Mouse (Mus musculus) ZHBTc4 (cell line): ENCODE measurements around the gene Zfp850.
A peak's percentile ranks its signal among the peaks of the same experiment; 100 is the strongest.
"Not testable (repeated sequence)": the region's sequence is repeated elsewhere in the genome, so short reads cannot be mapped to it uniquely, and the experiment has no call there.

Experiments used
- DNase-seq: peaks from one replicate; pipeline ENCODE4 v3.0.0-alpha.2; 2011; ENCODE audit warnings: low read depth, low spot score

The Zfp850 gene

GRCm38 (mm10) chr7:28013549-28014444 lies at the start of gene Zfp850:
Gene Zfp850 (minus strand): TSS chr7:28014115.
- peak; percentile 88 for DNase-seq

- DNase-seq: no peak
Observed at GRCm38 (mm10) chr7:28059972-28060371, 46.1 kb upstream of the Zfp850 start.

- DNase-seq: no peak
Observed at GRCm38 (mm10) chr7:28053046-28053930, 39.4 kb upstream of the Zfp850 start.

- DNase-seq: no peak
Observed at GRCm38 (mm10) chr7:28050584-28050983, 36.7 kb upstream of the Zfp850 start.

- DNase-seq: peak; percentile 99
Observed at GRCm38 (mm10) chr7:28049476-28050409, 35.8 kb upstream of the Zfp850 start, which contains the start of gene Psmc4. Gene Psmc4 (minus strand): TSS chr7:28050101.

- DNase-seq: no peak
Observed at GRCm38 (mm10) chr7:28044524-28044923, 30.6 kb upstream of the Zfp850 start.

GRCm38 (mm10) chr7:28014445-28014810 lies 513 bp upstream of the Zfp850 start:
- no peak for DNase-seq

GRCm38 (mm10) chr7:28010271-28010670 lies 3.6 kb downstream of the Zfp850 start:
- no peak for DNase-seq

GRCm38 (mm10) chr7:27982197-27982596 lies 31.7 kb downstream of the Zfp850 start:
- DNase-seq: peak; percentile 66

GRCm38 (mm10) chr7:27978683-27979528 lies 35.0 kb downstream of the Zfp850 start, which contains the start of gene Zfp780b:
Gene Zfp780b (minus strand): TSS chr7:27979171.
- DNase-seq: peak; percentile 96

GRCm38 (mm10) chr7:27949451-27949850 lies 64.5 kb downstream of the Zfp850 start:
- DNase-seq: not testable (repeated sequence)

- not testable (repeated sequence) for DNase-seq
Observed at GRCm38 (mm10) chr7:27941869-27942268, 72.0 kb downstream of the Zfp850 start.
